ENCODE assay signal across 31 mouse cellular contexts in the genomic region with DNA sequence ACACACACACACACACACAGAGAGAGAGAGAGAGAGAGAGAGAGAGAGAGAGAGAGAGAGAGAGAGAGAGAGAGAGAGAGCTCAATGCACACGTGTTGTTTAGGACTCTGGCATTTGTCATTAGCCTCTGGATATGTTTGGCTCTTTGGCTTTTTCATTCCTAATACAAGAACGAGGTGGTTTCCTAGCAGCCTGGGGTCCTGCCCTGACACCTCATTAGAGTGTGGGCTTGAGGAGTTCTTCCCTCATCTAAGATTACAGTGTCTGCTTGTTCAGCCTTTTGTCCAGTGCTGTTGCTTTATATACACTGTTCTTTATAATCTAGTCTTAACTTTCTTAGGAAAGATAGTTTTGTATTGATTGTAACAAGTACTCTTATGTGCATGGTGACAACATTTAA.
"Had no signal": no experiment of that assay in that cellular context is flagged by ENCODE, and none has a peak within 500 bp of the region (broad histone marks: within the 10 kb centered on the region; RNA-seq: fewer than 3 reads in every experiment).

No protein-coding gene starts in this region.

- H3K4me3 ChIP-seq: left cerebral cortex, adult 2 months; limb, embryonic 10.5 days; limb, embryonic 12.5 days; limb, embryonic 13.5 days; limb, embryonic 15.5 days; liver, embryonic 12.5 days; liver, embryonic 13.5 days; liver, embryonic 15.5 days; lung, embryonic 15.5 days; megakaryocyte, embryonic 14.5 days; midbrain, embryonic 10.5 days; midbrain, embryonic 12.5 days; midbrain, embryonic 13.5 days; midbrain, embryonic 15.5 days; myocyte; neural tube, embryonic 12.5 days had no signal

- ATAC-seq: liver, embryonic 12.5 days; liver, postnatal 0 days; lung, postnatal 0 days; midbrain, embryonic 13.5 days; midbrain, embryonic 15.5 days; midbrain, embryonic 16.5 days had no signal

- H3K27ac ChIP-seq: limb, embryonic 10.5 days; limb, embryonic 12.5 days; limb, embryonic 13.5 days; limb, embryonic 15.5 days; liver, embryonic 12.5 days; liver, embryonic 13.5 days; liver, embryonic 14.5 days; liver, embryonic 15.5 days; lung, embryonic 15.5 days; macrophage; midbrain, embryonic 10.5 days; midbrain, embryonic 12.5 days; midbrain, embryonic 13.5 days; midbrain, embryonic 15.5 days; neural tube, embryonic 12.5 days had no signal

- DNase-seq: left cerebral cortex, postnatal 4 days; liver; liver, embryonic 13.5 days; liver, postnatal 0 days; lung, adult 18-20 months; lung, postnatal 10 days; lung, postnatal 14 days; lung, postnatal 36 days; lung, postnatal 4 days; midbrain, embryonic 14.5 days had no signal

- H3K9ac ChIP-seq: limb, embryonic 12.5 days; limb, embryonic 13.5 days; limb, embryonic 15.5 days; liver, embryonic 12.5 days; liver, embryonic 13.5 days; liver, embryonic 14.5 days; liver, embryonic 15.5 days; liver, postnatal 0 days; lung, embryonic 15.5 days; midbrain, embryonic 12.5 days; midbrain, embryonic 13.5 days; midbrain, embryonic 15.5 days; neural tube, embryonic 12.5 days had no signal

- H3K27me3 ChIP-seq: limb, embryonic 12.5 days; limb, embryonic 13.5 days; limb, embryonic 15.5 days; liver, embryonic 12.5 days; liver, embryonic 13.5 days; liver, embryonic 15.5 days; lung, embryonic 15.5 days; megakaryocyte, embryonic 14.5 days; midbrain, embryonic 12.5 days; midbrain, embryonic 13.5 days; midbrain, embryonic 15.5 days; neural tube, embryonic 12.5 days had no signal

- H3K36me3 ChIP-seq: limb, embryonic 10.5 days; limb, embryonic 15.5 days; liver, embryonic 12.5 days; liver, embryonic 13.5 days; liver, embryonic 15.5 days; lung, embryonic 15.5 days; midbrain, embryonic 13.5 days; midbrain, embryonic 15.5 days had no signal

- H3K4me1 ChIP-seq: limb, embryonic 10.5 days; limb, embryonic 12.5 days; limb, embryonic 13.5 days; limb, embryonic 15.5 days; liver, embryonic 12.5 days; liver, embryonic 13.5 days; liver, embryonic 15.5 days; megakaryocyte, embryonic 14.5 days; midbrain, embryonic 10.5 days; midbrain, embryonic 12.5 days; midbrain, embryonic 13.5 days; midbrain, embryonic 15.5 days; neural tube, embryonic 12.5 days had no signal

- H3K9me3 ChIP-seq: limb, embryonic 10.5 days; limb, embryonic 12.5 days; limb, embryonic 13.5 days; limb, embryonic 15.5 days; liver, embryonic 12.5 days; liver, embryonic 13.5 days; liver, embryonic 15.5 days; lung, embryonic 15.5 days; megakaryocyte, embryonic 14.5 days; midbrain, embryonic 10.5 days; midbrain, embryonic 12.5 days; midbrain, embryonic 13.5 days; midbrain, embryonic 15.5 days; neural tube, embryonic 12.5 days had no signal

- H3K4me2 ChIP-seq: limb, embryonic 12.5 days; limb, embryonic 13.5 days; limb, embryonic 15.5 days; liver, embryonic 11.5 days; liver, embryonic 12.5 days; liver, embryonic 13.5 days; liver, embryonic 15.5 days; lung, embryonic 15.5 days; midbrain, embryonic 11.5 days; midbrain, embryonic 12.5 days; midbrain, embryonic 13.5 days; midbrain, embryonic 15.5 days; neural tube, embryonic 12.5 days had no signal
